Mouse (Mus musculus) forebrain, embryonic 15.5 days (tissue): ENCODE measurements at regions not wholly inside any gene's neighbourhood (a gene's known extent, or its start where the extent isn't known, plus 50 kb on each side); places are given as distances from the start of the nearest gene placed in this dataset.

Experiments used
- ATAC-seq: fragments of 200-750 bp; cut with Nextera tagmentation; replicated peaks from 2 replicates; pipeline ENCODE4 v1.8.0; 2017; ENCODE audit warnings: mild to moderate bottlenecking, moderate TSS enrichment, moderate library complexity
- H3K27ac ChIP-seq: fragments of 300-500 bp; sonication (generic); replicated peaks from 2 replicates; pipeline ENCODE4 v1.5.1; 2015; ENCODE audit warnings: mild to moderate bottlenecking, inconsistent platforms
- H3K27me3 ChIP-seq: fragments of 300-500 bp; sonication (generic); 2 replicates; pipeline ENCODE4 v1.6.1; 2015; ENCODE audit warnings: inconsistent platforms
- H3K36me3 ChIP-seq: fragments of 300-500 bp; sonication (generic); 2 replicates; pipeline ENCODE4 v1.6.1; 2015; ENCODE audit warnings: mild to moderate bottlenecking, inconsistent platforms
- H3K4me1 ChIP-seq: fragments of 300-500 bp; sonication (generic); 2 replicates; pipeline ENCODE4 v1.6.1; 2015; ENCODE audit warnings: inconsistent platforms
- H3K4me2 ChIP-seq: fragments of 300-500 bp; sonication (generic); replicated peaks from 2 replicates; pipeline ENCODE4 v1.6.1; 2015; ENCODE audit warnings: mild to moderate bottlenecking, inconsistent platforms
- H3K4me3 ChIP-seq: fragments of 300-500 bp; sonication (generic); 2 replicates; pipeline ENCODE4 v1.5.1; 2015; ENCODE audit warnings: mild to moderate bottlenecking, inconsistent platforms
- H3K9ac ChIP-seq: fragments of 300-500 bp; sonication (generic); replicated peaks from 2 replicates; pipeline ENCODE4 v1.6.1; 2015; ENCODE audit warnings: mild to moderate bottlenecking, inconsistent platforms
- H3K9me3 ChIP-seq: fragments of 300-500 bp; sonication (generic); 2 replicates; pipeline ENCODE4 v1.6.1; 2016; ENCODE audit warnings: inconsistent platforms
- WGBS: fragments of 180-500 bp; shearing (Covaris S2); methylation state at CpG from one replicate; pipeline ENCODE4 v1.1.7; 2015; ENCODE audit warnings: mixed read lengths; 5-methylcytosine and 5-hydroxymethylcytosine counted together

DNA sequence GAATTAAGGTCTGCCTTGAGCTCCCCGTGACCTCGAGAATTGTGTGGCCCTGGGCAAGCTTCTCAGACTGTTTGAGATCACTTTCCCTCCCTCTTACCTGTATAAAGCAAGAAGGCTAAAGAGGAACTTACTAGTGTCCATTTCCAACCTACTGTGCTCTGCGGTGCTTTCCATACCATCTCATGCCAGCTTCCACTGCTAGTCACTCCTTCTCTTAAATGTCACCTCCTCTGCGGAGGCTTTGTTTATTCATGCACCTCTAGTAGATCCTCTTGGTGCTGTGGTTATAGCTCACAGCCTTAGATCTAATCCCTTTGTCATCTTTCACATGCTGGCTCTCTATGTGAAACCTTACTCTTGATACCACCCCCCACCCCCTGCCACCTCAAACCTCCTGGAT is 2310.3 kb upstream of the Lrrc6 start:
- H3K9ac ChIP-seq: no peak overlapping the region
- H3K27ac ChIP-seq: peak overlapping the region; percentile 34; the same call in 1 of the 2 replicates
- ATAC-seq: no peak
- H3K4me1 ChIP-seq: no peaks in the 10 kb centered on the region
- no peaks in the 10 kb centered on the region for H3K36me3 ChIP-seq
- no peak overlapping the region for H3K4me3 ChIP-seq
- no peaks in the 10 kb centered on the region for H3K9me3 ChIP-seq
- WGBS: 86% methylated on average over 4 of the region's 4 CpGs
- no peaks in the 10 kb centered on the region for H3K27me3 ChIP-seq
- H3K4me2 ChIP-seq: no peak overlapping the region

DNA sequence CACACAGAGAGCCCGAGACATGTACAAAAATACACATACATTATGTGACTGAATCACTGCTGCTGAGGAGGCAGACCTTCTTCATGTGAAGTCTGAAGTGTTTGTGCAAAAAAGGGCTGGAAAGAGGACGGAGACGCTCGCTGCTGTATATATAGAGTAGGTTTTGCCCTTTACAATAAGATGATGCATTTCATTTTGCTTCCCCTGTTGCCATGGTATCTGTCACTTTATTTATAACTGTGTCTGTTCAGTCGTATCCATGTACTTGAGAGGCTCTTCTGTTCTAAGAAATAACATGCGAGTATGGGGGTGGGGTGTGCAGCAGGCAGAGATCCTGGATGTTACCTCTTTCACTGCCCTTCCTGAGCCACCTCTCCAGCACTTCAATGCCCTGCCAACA is 2309.9 kb upstream of the Lrrc6 start:
- H3K9ac ChIP-seq: no peak overlapping the region
- no peak overlapping the region for H3K4me2 ChIP-seq
- H3K9me3 ChIP-seq: no peaks in the 10 kb centered on the region
- WGBS: 78% methylated on average over 6 of the region's 6 CpGs
- no peaks in the 10 kb centered on the region for H3K36me3 ChIP-seq
- H3K27ac ChIP-seq: peak overlapping the region; percentile 35; the same call in 1 of the 2 replicates
- peak; percentile 70 for ATAC-seq
- no peaks in the 10 kb centered on the region for H3K4me1 ChIP-seq
- H3K4me3 ChIP-seq: no peak overlapping the region
- H3K27me3 ChIP-seq: no peaks in the 10 kb centered on the region

DNA sequence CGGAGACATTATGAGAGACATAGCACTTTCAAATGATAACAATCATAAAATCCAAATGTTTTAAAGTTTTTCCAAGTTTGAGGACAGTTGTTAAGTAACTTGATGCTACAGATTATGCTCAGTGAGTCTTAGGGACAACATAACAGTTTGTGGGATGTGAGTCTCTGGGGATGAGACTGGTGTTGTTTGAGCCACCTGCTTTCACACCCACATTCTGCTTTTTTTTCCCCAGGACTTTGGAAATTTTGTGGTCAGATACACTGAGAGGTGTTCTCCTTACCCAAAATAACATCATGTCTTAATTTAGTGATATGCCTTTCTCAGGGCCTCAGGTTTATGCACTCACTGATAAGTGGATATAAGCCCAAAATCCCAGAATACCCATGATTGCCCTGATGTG is 2307.5 kb upstream of the Lrrc6 start:
- H3K27ac ChIP-seq: no peak overlapping the region
- H3K27me3 ChIP-seq: no peaks in the 10 kb centered on the region
- H3K4me1 ChIP-seq: no peaks in the 10 kb centered on the region
- no peak for ATAC-seq
- WGBS: 100% methylated on average over 1 of the region's 1 CpGs
- H3K4me3 ChIP-seq: no peak overlapping the region
- no peaks in the 10 kb centered on the region for H3K9me3 ChIP-seq
- H3K36me3 ChIP-seq: no peaks in the 10 kb centered on the region
- H3K4me2 ChIP-seq: no peak overlapping the region
- no peak overlapping the region for H3K9ac ChIP-seq

DNA sequence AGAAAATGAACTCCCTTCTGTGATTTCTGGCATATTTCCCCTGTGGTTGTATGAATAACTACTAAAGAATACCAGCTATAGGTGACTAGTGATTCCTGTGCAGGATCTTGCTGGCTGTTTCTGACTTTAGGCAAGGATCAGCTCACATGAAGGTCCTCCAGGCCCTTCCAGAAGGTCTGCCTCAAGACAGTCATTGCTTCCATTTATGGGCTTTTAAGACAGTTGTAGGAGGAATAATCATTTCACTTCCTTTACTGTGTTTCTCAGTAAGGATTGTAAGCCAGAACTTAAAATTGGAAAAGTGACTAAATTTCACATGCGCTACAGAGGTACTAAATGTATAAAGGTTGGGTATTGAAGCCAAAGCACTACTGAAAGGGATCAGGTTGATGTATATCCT is 2303.5 kb upstream of the Lrrc6 start:
- H3K27ac ChIP-seq: no peak overlapping the region
- no peaks in the 10 kb centered on the region for H3K27me3 ChIP-seq
- H3K4me3 ChIP-seq: no peak overlapping the region
- 94% methylated on average over 1 of the region's 1 CpGs for WGBS
- H3K9me3 ChIP-seq: no peaks in the 10 kb centered on the region
- no peak overlapping the region for H3K9ac ChIP-seq
- no peaks in the 10 kb centered on the region for H3K4me1 ChIP-seq
- no peak overlapping the region for H3K4me2 ChIP-seq
- ATAC-seq: no peak
- no peaks in the 10 kb centered on the region for H3K36me3 ChIP-seq

DNA sequence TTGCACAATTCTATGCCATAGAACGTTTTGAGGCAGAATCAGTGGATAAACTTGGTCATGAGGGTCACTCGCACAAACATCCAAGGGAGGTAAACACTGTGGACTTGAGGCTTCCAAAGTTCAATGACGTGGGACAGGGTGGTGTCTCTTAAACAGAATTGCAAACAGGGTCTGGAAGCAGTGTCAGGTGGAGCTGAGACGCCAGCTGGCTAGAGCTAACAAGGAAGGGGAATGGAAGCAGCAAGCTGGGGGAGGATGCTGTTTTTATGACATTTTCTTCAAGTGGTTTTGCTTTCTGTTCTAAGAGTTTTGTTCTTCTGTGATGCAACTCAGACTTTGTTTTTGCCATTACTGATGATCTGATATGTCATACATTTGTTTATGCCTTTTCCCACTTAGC is 2301.1 kb upstream of the Lrrc6 start:
- ATAC-seq: no peak
- no peaks in the 10 kb centered on the region for H3K27me3 ChIP-seq
- H3K36me3 ChIP-seq: no peaks in the 10 kb centered on the region
- WGBS: 85% methylated on average over 4 of the region's 4 CpGs
- H3K9me3 ChIP-seq: no peaks in the 10 kb centered on the region
- no peak overlapping the region for H3K4me3 ChIP-seq
- H3K4me1 ChIP-seq: no peaks in the 10 kb centered on the region
- H3K27ac ChIP-seq: no peak overlapping the region
- no peak overlapping the region for H3K9ac ChIP-seq
- no peak overlapping the region for H3K4me2 ChIP-seq

DNA sequence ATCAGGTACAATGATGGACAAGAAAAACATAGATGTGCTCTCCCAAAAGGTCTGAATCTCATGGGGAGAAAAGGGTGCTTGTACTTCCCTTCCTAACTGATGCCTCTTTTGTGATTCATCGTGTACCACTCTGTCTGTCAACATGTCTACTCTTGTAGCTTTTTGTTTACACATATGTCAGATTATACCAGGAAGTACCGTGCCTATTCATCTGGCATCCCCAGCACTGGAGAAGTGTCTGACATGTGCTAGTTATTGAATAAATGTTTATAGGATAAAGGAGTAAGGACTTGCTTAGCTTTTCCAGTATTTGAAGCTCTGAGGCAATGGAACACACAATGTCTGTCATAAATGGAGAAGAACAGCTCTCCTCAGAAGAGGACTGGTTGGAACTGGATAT is 2296.7 kb upstream of the Lrrc6 start:
- 63% methylated on average over 2 of the region's 2 CpGs for WGBS
- no peaks in the 10 kb centered on the region for H3K36me3 ChIP-seq
- peak; percentile 57; the same call in 1 of the 2 replicates for ATAC-seq
- no peak overlapping the region for H3K4me2 ChIP-seq
- no peaks in the 10 kb centered on the region for H3K27me3 ChIP-seq
- H3K4me1 ChIP-seq: no peaks in the 10 kb centered on the region
- H3K27ac ChIP-seq: no peak overlapping the region
- H3K9me3 ChIP-seq: no peaks in the 10 kb centered on the region
- H3K9ac ChIP-seq: no peak overlapping the region
- H3K4me3 ChIP-seq: no peak overlapping the region

DNA sequence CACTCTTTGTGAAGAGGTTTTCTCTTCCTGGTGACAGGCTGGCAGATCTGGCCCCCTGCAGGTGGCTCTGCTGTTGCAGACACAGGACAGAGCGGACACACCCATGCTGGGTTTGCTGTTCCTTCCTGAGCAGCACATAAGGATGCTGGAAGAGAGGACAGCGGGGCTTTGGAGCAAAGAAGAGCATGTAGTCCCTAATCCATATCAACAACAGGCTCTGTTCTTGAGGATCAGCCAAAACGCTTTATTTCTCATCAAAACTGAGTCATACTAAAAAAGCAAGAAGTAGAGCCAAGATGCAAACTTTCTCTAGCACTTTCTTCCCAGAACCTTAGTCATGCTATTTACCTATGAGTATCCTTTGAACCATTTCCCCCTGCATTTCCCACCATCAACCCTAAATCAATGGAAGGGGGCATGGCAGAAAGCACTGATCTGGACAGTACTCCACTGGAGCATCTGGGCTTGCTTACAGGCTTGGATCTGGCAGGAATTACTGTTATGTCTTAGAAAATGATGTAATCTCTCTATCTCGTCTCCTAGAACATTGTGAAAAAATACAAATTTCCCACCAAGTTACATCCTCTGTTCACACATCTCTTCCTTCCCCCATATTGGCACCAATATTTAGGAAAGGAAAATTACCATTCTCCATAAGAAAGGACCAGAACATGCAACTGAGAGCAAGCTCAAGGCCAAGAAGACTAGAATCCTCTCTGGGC is 2294.7 kb upstream of the Lrrc6 start:
- Histone ChIP-seq H3K9me3 (no peaks in the 10 kb centered on the region), H3K4me2 (no peak overlapping the region), H3K27ac (no peak overlapping the region), H3K36me3 (no peaks in the 10 kb centered on the region), H3K9ac (no peak overlapping the region), H3K4me1 (no peaks in the 10 kb centered on the region), H3K27me3 (no peaks in the 10 kb centered on the region), H3K4me3 (no peak overlapping the region)
- ATAC-seq: no peak
- 67% methylated on average over 4 of the region's 4 CpGs for WGBS

DNA sequence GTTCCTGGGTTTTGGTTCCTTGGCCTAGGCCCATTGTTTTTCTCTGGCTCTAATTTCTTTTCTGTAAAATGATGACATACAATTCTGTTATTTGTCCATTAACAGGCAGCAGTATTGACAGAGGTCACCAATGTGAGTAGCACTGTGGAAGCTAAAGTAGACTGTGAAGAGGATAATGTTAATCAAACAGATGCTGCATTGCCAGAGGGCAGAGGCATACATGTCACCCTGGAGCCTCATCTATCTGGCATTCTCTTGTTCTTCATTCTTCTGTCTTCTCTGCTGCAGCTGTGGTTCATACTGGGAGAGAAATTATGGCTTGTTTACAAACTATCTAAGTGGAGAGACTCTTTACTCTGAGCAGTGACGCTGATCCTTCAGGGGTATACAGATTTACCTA is 2259.2 kb upstream of the Lrrc6 start:
- no peak overlapping the region for H3K4me2 ChIP-seq
- H3K27ac ChIP-seq: no peak overlapping the region
- no peak overlapping the region for H3K9ac ChIP-seq
- no peak overlapping the region for H3K4me3 ChIP-seq
- H3K27me3 ChIP-seq: no peaks in the 10 kb centered on the region
- no peaks in the 10 kb centered on the region for H3K4me1 ChIP-seq
- no peaks in the 10 kb centered on the region for H3K9me3 ChIP-seq
- no peak for ATAC-seq
- WGBS: 74% methylated on average over 1 of the region's 1 CpGs
- H3K36me3 ChIP-seq: no peaks in the 10 kb centered on the region

DNA sequence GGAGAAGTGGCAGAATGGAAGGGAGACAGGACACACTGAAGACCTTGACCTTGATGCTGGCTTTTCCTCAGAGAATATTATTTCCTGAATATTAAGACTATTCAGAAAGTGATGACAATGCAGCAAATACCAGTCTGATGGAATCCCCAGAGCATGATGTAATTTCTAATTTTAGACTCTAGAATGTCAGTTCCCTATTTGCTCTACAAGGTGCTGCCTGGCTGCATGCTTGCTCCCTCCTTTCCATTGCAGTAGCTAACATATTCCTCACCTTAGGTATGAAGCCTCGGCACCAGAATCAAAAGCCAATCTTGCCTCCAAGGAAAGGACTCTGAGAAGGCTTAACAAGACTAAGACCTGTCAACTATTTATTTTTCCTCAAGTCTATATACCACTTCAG is 2254.5 kb upstream of the Lrrc6 start:
- H3K4me2 ChIP-seq: no peak overlapping the region
- no peak overlapping the region for H3K4me3 ChIP-seq
- no peak for ATAC-seq
- WGBS: 84% methylated on average over 1 of the region's 1 CpGs
- no peak overlapping the region for H3K27ac ChIP-seq
- no peaks in the 10 kb centered on the region for H3K9me3 ChIP-seq
- H3K9ac ChIP-seq: no peak overlapping the region
- no peaks in the 10 kb centered on the region for H3K4me1 ChIP-seq
- H3K36me3 ChIP-seq: no peaks in the 10 kb centered on the region
- no peaks in the 10 kb centered on the region for H3K27me3 ChIP-seq

DNA sequence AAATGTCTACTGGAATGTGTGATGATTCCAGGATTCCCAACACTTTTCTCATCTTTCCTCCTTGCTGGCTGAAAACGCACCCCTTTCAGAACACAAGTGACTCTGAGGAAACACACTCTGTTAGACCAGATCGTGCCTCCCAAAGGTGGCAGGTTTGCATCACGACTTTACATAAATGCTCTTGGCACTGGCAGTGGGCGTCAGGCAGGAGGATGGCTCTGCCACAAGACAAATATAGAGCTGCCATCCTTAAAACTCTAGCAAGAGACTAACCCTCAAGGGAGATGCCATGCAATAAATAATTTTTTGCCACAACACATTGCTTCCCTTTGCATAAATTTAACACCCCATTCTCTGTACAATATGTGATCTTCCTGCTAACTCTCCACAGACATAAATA is 2254.1 kb upstream of the Lrrc6 start:
- 74% methylated on average over 4 of the region's 4 CpGs for WGBS
- ATAC-seq: no peak; the same call in 1 of the 2 replicates
- Histone ChIP-seq H3K9me3 (no peaks in the 10 kb centered on the region), H3K9ac (no peak overlapping the region), H3K4me1 (no peaks in the 10 kb centered on the region), H3K27ac (no peak overlapping the region), H3K27me3 (no peaks in the 10 kb centered on the region), H3K4me3 (no peak overlapping the region), H3K4me2 (no peak overlapping the region), H3K36me3 (no peaks in the 10 kb centered on the region)

DNA sequence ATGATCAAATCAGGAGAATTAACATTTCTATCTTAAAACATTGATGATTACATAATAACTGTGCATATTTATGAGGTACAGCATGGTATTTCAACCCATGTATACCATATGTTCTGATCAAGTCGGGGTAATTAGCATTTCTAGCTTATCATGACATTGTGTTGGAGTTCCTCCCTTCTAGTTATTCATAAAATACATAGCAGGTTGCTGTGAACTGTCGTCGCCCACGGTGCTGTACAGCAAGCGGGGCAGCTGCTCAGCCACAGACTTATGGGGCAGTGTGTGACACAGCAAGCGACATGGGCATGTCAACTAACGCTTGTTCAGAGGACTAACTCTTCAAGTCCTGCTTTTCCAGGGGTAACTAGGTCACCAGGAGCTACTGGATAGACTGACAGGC is 2238.6 kb upstream of the Lrrc6 start:
- Histone ChIP-seq H3K36me3 (no peaks in the 10 kb centered on the region), H3K27me3 (no peaks in the 10 kb centered on the region), H3K9ac (no peak overlapping the region), H3K4me1 (no peaks in the 10 kb centered on the region), H3K4me3 (no peak overlapping the region), H3K27ac (no peak overlapping the region), H3K9me3 (no peaks in the 10 kb centered on the region), H3K4me2 (no peak overlapping the region)
- no peak for ATAC-seq
- 74% methylated on average over 7 of the region's 7 CpGs for WGBS

DNA sequence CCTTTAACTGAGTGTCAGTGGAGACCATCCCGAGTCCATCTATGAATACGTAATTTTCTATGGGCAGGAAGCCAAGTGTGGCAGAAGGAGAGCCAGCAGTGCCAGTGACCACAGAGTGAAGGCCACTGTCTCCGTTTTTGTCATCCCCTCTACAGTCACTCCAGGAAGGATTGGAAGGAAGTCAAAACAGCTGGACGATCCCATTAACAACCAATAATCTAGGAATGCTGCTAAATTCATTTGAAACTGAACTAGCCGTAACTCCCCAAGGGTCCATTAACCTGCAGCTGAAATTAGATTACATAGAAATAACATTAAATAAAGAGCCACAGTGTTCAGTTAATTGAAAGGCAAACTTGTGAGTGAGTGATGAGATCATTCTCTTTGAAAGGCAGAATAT is 2220.5 kb upstream of the Lrrc6 start:
- 53% methylated on average over 5 of the region's 5 CpGs for WGBS
- no peaks in the 10 kb centered on the region for H3K36me3 ChIP-seq
- ATAC-seq: no peak
- H3K4me1 ChIP-seq: no peaks in the 10 kb centered on the region
- no peak overlapping the region for H3K4me3 ChIP-seq
- no peak overlapping the region for H3K4me2 ChIP-seq
- H3K27ac ChIP-seq: no peak overlapping the region
- no peak overlapping the region for H3K9ac ChIP-seq
- no peaks in the 10 kb centered on the region for H3K27me3 ChIP-seq
- no peaks in the 10 kb centered on the region for H3K9me3 ChIP-seq

DNA sequence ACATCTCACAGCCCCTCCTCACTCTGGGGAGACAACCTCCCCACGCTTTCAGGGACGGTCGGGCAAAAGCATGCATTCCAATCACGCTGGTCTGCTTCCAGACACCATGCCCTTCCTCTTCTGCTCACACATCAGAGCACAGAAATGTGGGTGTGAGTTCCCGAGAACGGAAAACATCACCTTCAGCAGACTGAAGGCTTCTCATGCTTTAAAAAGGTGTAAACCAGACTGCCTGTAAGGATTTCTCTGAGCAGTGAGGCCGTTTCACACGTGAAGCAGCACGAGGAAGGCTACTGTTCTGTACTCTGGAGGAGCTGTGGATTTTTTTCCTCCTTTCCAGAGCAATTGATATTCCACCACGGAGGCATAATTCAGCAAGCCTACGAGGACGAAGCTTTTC is 2218.8 kb upstream of the Lrrc6 start:
- H3K36me3 ChIP-seq: no peaks in the 10 kb centered on the region
- no peak overlapping the region for H3K4me2 ChIP-seq
- no peaks in the 10 kb centered on the region for H3K4me1 ChIP-seq
- no peak for ATAC-seq
- 72% methylated on average over 12 of the region's 12 CpGs for whole genome bisulfite sequencing
- H3K27me3 ChIP-seq: no peaks in the 10 kb centered on the region
- H3K27ac ChIP-seq: no peak overlapping the region
- no peaks in the 10 kb centered on the region for H3K9me3 ChIP-seq
- H3K9ac ChIP-seq: no peak overlapping the region
- H3K4me3 ChIP-seq: no peak overlapping the region
